ENCODE assay signal across 8 mouse cellular contexts in genomic region chr12:109436367-109436807, GRCm38 (mm10). TPM values are rescaled to one million over a fixed set of nuclear protein-coding genes. Genes with fewer than 3 reads are reported as not detected.
DNase-seq lines count a peak whose midpoint lies in the region; ATAC-seq and TF ChIP-seq lines count a peak whose summit lies in the region.

No protein-coding gene starts in this region.

- peaks cover 52% of the 10 kb centered on the region for H3K4me1 ChIP-seq in limb, embryonic 10.5 days
- H3K4me1 ChIP-seq in midbrain, postnatal 0 days (ENCODE audit: insufficient read depth, low read length) = 0 out of 2 replicates have a peak, but pooled peaks cover 4% of the 10 kb centered on the region

- intact Hi-C loops in left cerebral cortex, adult 2 months (cut with DNase I) = loop anchor here (2.0 to 10.0 kb wide), 5 partner anchors 104 to 534 kb away; no protein-coding TSS in a partner anchor
- intact Hi-C loops in left cerebral cortex, postnatal 36 days (cut with DNase I) = loop anchor here (5.0 to 10.0 kb wide), 2 partner anchors 171 to 938 kb away; no protein-coding TSS in a partner anchor

- no peak for DNase-seq in left cerebral cortex, adult 2 months (ENCODE audit: extremely low spot score in 1 of 2, low spot score in 2 of 2)
- no peak for DNase-seq in left cerebral cortex, postnatal 36 days (ENCODE audit: low spot score in 2 of 2)
- peak; percentile 19 for DNase-seq in c-Kit-positive CD71-positive TER-119-positive erythroid progenitor cells, embryonic 14.5 days (ENCODE audit: low spot score)
- peak; percentile 83 for DNase-seq in limb, embryonic 10.5 days (ENCODE audit: low spot score)
- DNase-seq in midbrain, postnatal 0 days (ENCODE audit: low spot score) = no peak
- DNase-seq in layer of hippocampus, adult 8-10 months (ENCODE audit: low spot score in 2 of 2) = no peak
- no peak for DNase-seq in left cerebral cortex, adult 11 months (ENCODE audit: low spot score)

- no peak overlapping the region for H3K4me2 ChIP-seq in midbrain, postnatal 0 days (ENCODE audit: low read depth, low read length, poor library complexity, severe bottlenecking)

- no peaks in the 10 kb centered on the region for H3K9me3 ChIP-seq in limb, embryonic 10.5 days (replicated peaks)
- no peaks in the 10 kb centered on the region for H3K9me3 ChIP-seq in midbrain, postnatal 0 days (ENCODE audit: low read length)

- no peak overlapping the region for H3K27ac ChIP-seq in left cerebral cortex, adult 2 months
- H3K27ac ChIP-seq in limb, embryonic 10.5 days = peak overlapping the region; percentile 78
- no peak overlapping the region for H3K27ac ChIP-seq in midbrain, postnatal 0 days (ENCODE audit: low read depth, low read length)

- ATAC-seq in granulocyte monocyte progenitor cell, adult 5-6 weeks (replicated peaks; ENCODE audit: poor library complexity, severe bottlenecking) = peak; percentile 41; the same call in 1 of the 2 replicates
- no peak for ATAC-seq in midbrain, postnatal 0 days (ENCODE audit: low FRiP score)

- H3K4me3 ChIP-seq in left cerebral cortex, adult 2 months = no peak overlapping the region
- no peak overlapping the region for H3K4me3 ChIP-seq in limb, embryonic 10.5 days
- no peak overlapping the region for H3K4me3 ChIP-seq in midbrain, postnatal 0 days (ENCODE audit: low read depth, low read length)

- no peak overlapping the region for H3K9ac ChIP-seq in midbrain, postnatal 0 days (replicated peaks; ENCODE audit: low read length, poor library complexity, severe bottlenecking)

- TF ChIP-seq CTCF in left cerebral cortex, adult 2 months (IDR thresholded peaks at IDR 0.05) = peak; percentile 22
- TF ChIP-seq CTCF in midbrain, postnatal 0 days (IDR thresholded peaks at IDR 0.05) = peak; percentile 44

- peaks cover 24% of the 10 kb centered on the region for H3K27me3 ChIP-seq in limb, embryonic 10.5 days (ENCODE audit: low read depth, poor library complexity, severe bottlenecking)
- peaks cover 9% of the 10 kb centered on the region for H3K27me3 ChIP-seq in midbrain, postnatal 0 days (ENCODE audit: insufficient read depth, low read length)

- no peaks in the 10 kb centered on the region for H3K36me3 ChIP-seq in limb, embryonic 10.5 days
- H3K36me3 ChIP-seq in midbrain, postnatal 0 days (ENCODE audit: insufficient read depth, low read length) = no peaks in the 10 kb centered on the region

- WGBS in limb, embryonic 10.5 days = 8% methylated on average over 10 of the region's 10 CpGs
- 23% methylated on average over 10 of the region's 10 CpGs for WGBS in midbrain, postnatal 0 days

RNA-seq across cellular contexts. Expression of gene Dlk1, which starts 16.2 kb away (rescaled TPM):
- total RNA-seq in left cerebral cortex, adult 2 months (2021) = 1 to 10 TPM; 4.7 to 8.5 TPM
- 1 to 10 TPM; 1.8 to 5.6 TPM for total RNA-seq in left cerebral cortex, postnatal 36 days (2021)
- total RNA-seq in granulocyte monocyte progenitor cell, adult 5-6 weeks (2014; fragmentation: Nextera tagmentation) = not detected in 2 replicates
- not detected in 2 replicates for total RNA-seq in granulocyte monocyte progenitor cell, adult 5-6 weeks (2017)
- 106 and 159 TPM in 2 replicates for polyA plus RNA-seq in limb, embryonic 10.5 days (2016; fragmentation: Nextera tagmentation; extraction: Ambion mirVana)
- 22.1 and 38.8 TPM in 2 replicates for total RNA-seq in midbrain, postnatal 0 days (2014; rRNA removed)
- 41.4 and 47.5 TPM in 2 replicates for polyA plus RNA-seq in midbrain, postnatal 0 days (2015; fragmentation: Nextera tagmentation; extraction: Ambion mirVana)
- total RNA-seq in layer of hippocampus, adult 8-10 months (2022) = 10 to 100 TPM in 1 of 4 experiments, 1 to 10 TPM in 3; 6.6 to 10.6 (median 7.2) TPM

Comparison
In these comparisons a context has a peak if more than half of its experiments do, and no peak if none do; other contexts are left out.
1. DNase-seq: peak in c-Kit-positive CD71-positive TER-119-positive erythroid progenitor cells, embryonic 14.5 days (single experiment) and limb, embryonic 10.5 days (single experiment); none in left cerebral cortex, adult 2 months (0 of 2), left cerebral cortex, postnatal 36 days (0 of 2), midbrain, postnatal 0 days (single experiment), layer of hippocampus, adult 8-10 months (0 of 2) and left cerebral cortex, adult 11 months (single experiment).